Mouse (Mus musculus) lung, embryonic 14.5 days (tissue): ENCODE results near the gene Fcor. TPM values are rescaled to one million over a fixed set of nuclear protein-coding genes. Genes with fewer than 3 reads are reported as not detected.

Experiments used
- ATAC-seq: fragments of 200-750 bp; cut with Nextera tagmentation; 2 replicates; pipeline ENCODE4 v1.8.0; 2017; ENCODE audit warnings: mild to moderate bottlenecking, moderate TSS enrichment, moderate library complexity; ENCODE audit not compliant: insufficient read depth
- DNase-seq: peaks from one replicate; pipeline ENCODE4 v3.0.0-alpha.2; 2015
- H3K27ac ChIP-seq: fragments of 300-500 bp; sonication (generic); 2 replicates; pipeline ENCODE4 v1.5.1; 2014; ENCODE audit warnings: low read depth, mild to moderate bottlenecking, moderate library complexity
- H3K27me3 ChIP-seq: fragments of 300-500 bp; sonication (generic); 2 replicates; pipeline ENCODE4 v1.6.1; 2014; ENCODE audit warnings: low read length, control low read depth; ENCODE audit not compliant: insufficient read depth
- H3K36me3 ChIP-seq: fragments of 300-500 bp; sonication (generic); 2 replicates; pipeline ENCODE4 v1.6.1; 2014; ENCODE audit warnings: control low read depth; ENCODE audit not compliant: insufficient read depth
- H3K4me1 ChIP-seq: fragments of 300-500 bp; sonication (generic); 2 replicates; pipeline ENCODE4 v1.6.1; 2014; ENCODE audit warnings: antibody characterized with exemption, control low read depth; ENCODE audit not compliant: insufficient read depth
- H3K4me2 ChIP-seq: fragments of 300-500 bp; sonication (generic); 2 replicates; pipeline ENCODE4 v1.6.1; 2014; ENCODE audit warnings: mild to moderate bottlenecking
- H3K4me3 ChIP-seq: fragments of 300-500 bp; sonication (generic); 2 replicates; pipeline ENCODE4 v1.5.1; 2014; ENCODE audit warnings: low read depth, low read length
- H3K9ac ChIP-seq: fragments of 300-500 bp; sonication (generic); 2 replicates; pipeline ENCODE4 v1.6.1; 2014
- H3K9me3 ChIP-seq: fragments of 300-500 bp; sonication (generic); 2 replicates; pipeline ENCODE4 v1.6.1; 2016; ENCODE audit warnings: low read depth, low read length, control low read depth
- CTCF ChIP-seq: IDR thresholded peaks from 2 replicates; pipeline ENCODE4 v1.5.1; 2016; ENCODE audit warnings: antibody characterized with exemption, low read depth
- WGBS: fragments of 180-500 bp; shearing (Covaris S2); extraction: QIAGEN DNeasy Blood & Tissue Kit; methylation state at CpG from one replicate; pipeline ENCODE4 v1.1.7; 2014; 5-methylcytosine and 5-hydroxymethylcytosine counted together
- polyA plus RNA-seq: library from polyadenylated mRNA; unstranded; fragments of >200 nt; fragmentation: Nextera tagmentation; extraction: Ambion mirVana; gene quantifications from 2 replicates; pipeline ENCODE4 v1.2.1, GENCODE M21; 2014

The Fcor gene
- polyA plus RNA-seq = 11.1 and 11.9 TPM in 2 replicates

- no peaks in the 10 kb centered on the region for H3K36me3 ChIP-seq
- peak within 1 kb of the TSS; percentile 52 for H3K9ac ChIP-seq
- H3K27me3 ChIP-seq = no peaks in the 10 kb centered on the region
- no peaks in the 10 kb centered on the region for H3K4me1 ChIP-seq
- no peaks in the 10 kb centered on the region for H3K9me3 ChIP-seq
- H3K4me3 ChIP-seq = peak within 1 kb of the TSS; percentile 52
- peak within 1 kb of the TSS; percentile 13; the same call in 1 of the 2 replicates for H3K27ac ChIP-seq
- H3K4me2 ChIP-seq = peak within 1 kb of the TSS; percentile 72
- DNase-seq (peak; percentile 87), ATAC-seq (peak; percentile 87)
- WGBS = 0% methylated on average over 23 of the region's 23 CpGs
- peak; percentile 92 for TF ChIP-seq CTCF
Observed at GRCm38 (mm10) chr8:3671980-3672491, at the start of gene Fcor. Gene Fcor, minus strand, starts transcription at chr8:3672362.

- Histone ChIP-seq H3K4me2 (no peak overlapping the region), H3K4me3 (no peak overlapping the region), H3K27me3 (no peaks in the 10 kb centered on the region), H3K9me3 (no peaks in the 10 kb centered on the region), H3K4me1 (no peaks in the 10 kb centered on the region), H3K36me3 (no peaks in the 10 kb centered on the region), H3K27ac (no peak overlapping the region), H3K9ac (no peak overlapping the region)
- no peak for TF ChIP-seq CTCF
- DNase-seq (peak; percentile 40), ATAC-seq (no peak)
- WGBS = 32% methylated on average over 1 of the region's 1 CpGs
Observed at GRCm38 (mm10) chr8:3721041-3721440, 48.9 kb upstream of the Fcor start.

GRCm38 (mm10) chr8:3720551-3720950 lies 48.4 kb upstream of the Fcor start, which contains the start of gene Clec4g:
Gene Clec4g, minus strand, starts transcription at chr8:3720651.
- no peak within 1 kb of the TSS for H3K4me3 ChIP-seq
- 63% methylated on average over 5 of the region's 5 CpGs for WGBS
- H3K27me3 ChIP-seq = no peaks in the 10 kb centered on the region
- H3K4me1 ChIP-seq = no peaks in the 10 kb centered on the region
- H3K4me2 ChIP-seq = no peak within 1 kb of the TSS
- H3K36me3 ChIP-seq = no peaks in the 10 kb centered on the region
- TF ChIP-seq CTCF = no peak
- no peak within 1 kb of the TSS for H3K27ac ChIP-seq
- H3K9me3 ChIP-seq = no peaks in the 10 kb centered on the region
- H3K9ac ChIP-seq = no peak within 1 kb of the TSS
- no peak for ATAC-seq
- no peak for DNase-seq

- H3K4me3 ChIP-seq = no peak overlapping the region
- DNase-seq (peak; percentile 79), ATAC-seq (peak; percentile 73)
- no peak overlapping the region for H3K4me2 ChIP-seq
- WGBS = 13% methylated on average over 14 of the region's 14 CpGs
- no peak overlapping the region for H3K9ac ChIP-seq
- no peaks in the 10 kb centered on the region for H3K36me3 ChIP-seq
- no peaks in the 10 kb centered on the region for H3K4me1 ChIP-seq
- no peak overlapping the region for H3K27ac ChIP-seq
- TF ChIP-seq CTCF = peak; percentile 97
- H3K9me3 ChIP-seq = no peaks in the 10 kb centered on the region
- no peaks in the 10 kb centered on the region for H3K27me3 ChIP-seq
Observed at GRCm38 (mm10) chr8:3718559-3718958, 46.4 kb upstream of the Fcor start.

- H3K9me3 ChIP-seq = no peaks in the 10 kb centered on the region
- no peak overlapping the region for H3K27ac ChIP-seq
- ATAC-seq = no peak
- H3K4me3 ChIP-seq = no peak overlapping the region
- no peaks in the 10 kb centered on the region for H3K4me1 ChIP-seq
- TF ChIP-seq CTCF = no peak
- no peak overlapping the region for H3K4me2 ChIP-seq
- H3K27me3 ChIP-seq = no peaks in the 10 kb centered on the region
- no peaks in the 10 kb centered on the region for H3K36me3 ChIP-seq
- no peak for DNase-seq
- no peak overlapping the region for H3K9ac ChIP-seq
- 73% methylated on average over 12 of the region's 12 CpGs for WGBS
Observed at GRCm38 (mm10) chr8:3717321-3717954, 45.3 kb upstream of the Fcor start.

- TF ChIP-seq CTCF = no peak
- no peaks in the 10 kb centered on the region for H3K4me1 ChIP-seq
- no peaks in the 10 kb centered on the region for H3K9me3 ChIP-seq
- H3K36me3 ChIP-seq = no peaks in the 10 kb centered on the region
- no peak overlapping the region for H3K4me2 ChIP-seq
- WGBS = 44% methylated on average over 2 of the region's 2 CpGs
- H3K27ac ChIP-seq = no peak overlapping the region
- no peak overlapping the region for H3K4me3 ChIP-seq
- DNase-seq (peak; percentile 21), ATAC-seq (no peak)
- no peak overlapping the region for H3K9ac ChIP-seq
- H3K27me3 ChIP-seq = no peaks in the 10 kb centered on the region
Observed at GRCm38 (mm10) chr8:3711646-3712045, 39.5 kb upstream of the Fcor start.

GRCm38 (mm10) chr8:3710312-3710711 lies 38.1 kb upstream of the Fcor start:
- no peak for DNase-seq
- Histone ChIP-seq H3K9me3 (no peaks in the 10 kb centered on the region), H3K27ac (no peak overlapping the region), H3K4me3 (no peak overlapping the region), H3K36me3 (no peaks in the 10 kb centered on the region), H3K4me1 (no peaks in the 10 kb centered on the region), H3K9ac (no peak overlapping the region), H3K27me3 (no peaks in the 10 kb centered on the region), H3K4me2 (no peak overlapping the region)
- no peak for TF ChIP-seq CTCF
- 78% methylated on average over 3 of the region's 3 CpGs for WGBS
- ATAC-seq = no peak
